Comparison of ENCODE assay signal across 24 mouse cellular contexts in the genomic region with DNA sequence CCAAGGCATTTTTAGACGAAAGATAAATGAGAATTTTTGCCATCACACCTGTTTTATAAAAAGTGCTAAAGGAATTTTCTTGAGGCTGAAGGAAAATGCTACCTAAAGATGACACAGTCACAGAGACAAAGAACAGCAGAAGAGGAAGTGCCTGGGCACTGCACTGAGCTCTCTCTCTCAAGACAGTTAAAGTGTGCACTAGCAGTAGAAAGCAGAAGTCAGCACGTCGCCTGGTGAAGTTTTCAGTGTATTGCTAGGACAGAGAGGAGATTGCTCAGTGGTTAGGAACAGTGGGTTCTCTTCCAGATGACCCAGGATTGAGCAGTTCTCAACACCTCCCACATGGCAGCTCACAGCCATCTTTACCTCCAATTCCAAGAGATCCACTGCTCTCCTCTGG. TPM values are rescaled to one million over a fixed set of nuclear protein-coding genes. Genes with fewer than 3 reads are reported as not detected.
DNase-seq lines count a peak whose midpoint lies in the region; ATAC-seq and TF ChIP-seq lines count a peak whose summit lies in the region.
"Had no signal": no experiment of that assay in that cellular context is flagged by ENCODE, and none has a peak within 500 bp of the region (broad histone marks: within the 10 kb centered on the region; RNA-seq: fewer than 3 reads in every experiment).

No protein-coding gene starts in this region.

- peak; percentile 29 for DNase-seq in lung, postnatal 0 days (ENCODE audit: low spot score)
- DNase-seq in lung, postnatal 14 days, result no peak
- DNase-seq in CH12.LX (ENCODE audit: extremely low read depth), result peak; percentile 63
- no peak for DNase-seq in urinary bladder, postnatal 4 days (ENCODE audit: low spot score in 2 of 2)
- DNase-seq in kidney, postnatal 14 days, result no peak
- DNase-seq: adrenal gland, postnatal 25 days; cerebellum, adult 2 months; cerebellum, postnatal 36 days; gastrocnemius, postnatal 25 days; kidney, adult 2 months; kidney, postnatal 10 days had no signal

- H3K36me3 ChIP-seq in lung, postnatal 0 days (ENCODE audit: insufficient read depth, low read length), result no peaks in the 10 kb centered on the region
- no peaks in the 10 kb centered on the region for H3K36me3 ChIP-seq in CH12.LX (replicated peaks in 1 of 2; ENCODE audit: control insufficient read depth in 1 of 2, insufficient read depth in 1 of 2, low read length in 1 of 2)
- no peaks in the 10 kb centered on the region for H3K36me3 ChIP-seq in midbrain, embryonic 16.5 days (ENCODE audit: control insufficient read depth, insufficient read depth, low read length)
- H3K36me3 ChIP-seq: forebrain, embryonic 12.5 days; limb, embryonic 15.5 days; lung, embryonic 15.5 days; neural tube, embryonic 13.5 days had no signal

- no peak for TF ChIP-seq POLR2A in CH12.LX (IDR thresholded peaks at IDR 0.05; ENCODE audit: low read depth, low read length)

- 56% methylated on average over 3 of the region's 3 CpGs for WGBS in lung, postnatal 0 days
- WGBS in midbrain, embryonic 16.5 days, result 79% methylated on average over 3 of the region's 3 CpGs

- TF ChIP-seq RAD21 in CH12.LX (IDR thresholded peaks at IDR 0.05; ENCODE audit: low read depth, low read length), result peak; percentile 5

- H3K9ac ChIP-seq in lung, postnatal 0 days (replicated peaks; ENCODE audit: low read depth), result no peak overlapping the region
- H3K9ac ChIP-seq in CH12.LX (ENCODE audit: insufficient read depth, low read depth), result no peak overlapping the region
- no peak overlapping the region for H3K9ac ChIP-seq in midbrain, embryonic 16.5 days (ENCODE audit: low read depth, low read length)
- H3K9ac ChIP-seq: forebrain, embryonic 12.5 days; limb, embryonic 15.5 days; lung, embryonic 15.5 days; neural tube, embryonic 13.5 days had no signal

- TF ChIP-seq CTCF in lung, postnatal 0 days (IDR thresholded peaks at IDR 0.05), result no peak
- 0 out of 4 replicates have a peak, but pooled peaks of 1 of the 2 experiments have one; percentile 18 for TF ChIP-seq CTCF in CH12.LX (conservative IDR thresholded peaks at IDR 0.05 in 1 of 2, IDR thresholded peaks at IDR 0.05 in 1 of 2; ENCODE audit: low read depth in 2 of 2, low read length in 2 of 2)

- no peak overlapping the region for H3K27ac ChIP-seq in lung, postnatal 0 days (ENCODE audit: low read length)
- H3K27ac ChIP-seq in CH12.LX (ENCODE audit: insufficient read depth, low read depth), result no peak overlapping the region
- no peak overlapping the region for H3K27ac ChIP-seq in midbrain, embryonic 16.5 days (ENCODE audit: low read length)
- H3K27ac ChIP-seq: forebrain, embryonic 12.5 days; layer of hippocampus, adult 2 months; limb, embryonic 15.5 days; lung, embryonic 15.5 days; neural tube, embryonic 13.5 days; stomach, postnatal 0 days had no signal

- H3K27me3 ChIP-seq in lung, postnatal 0 days (replicated peaks; ENCODE audit: insufficient read depth, low read length), result no peaks in the 10 kb centered on the region
- peaks cover 5% of the 10 kb centered on the region for H3K27me3 ChIP-seq in CH12.LX (replicated peaks)
- H3K27me3 ChIP-seq in midbrain, embryonic 16.5 days (ENCODE audit: control insufficient read depth, insufficient read depth, low read depth, low read length), result no peaks in the 10 kb centered on the region
- H3K27me3 ChIP-seq: forebrain, embryonic 12.5 days; limb, embryonic 15.5 days had no signal

- H3K4me1 ChIP-seq in lung, postnatal 0 days (ENCODE audit: insufficient read depth, low read depth, low read length), result no peaks in the 10 kb centered on the region
- peaks cover 0 to 14% of the 10 kb centered on the region in 2 experiments; a peak in 2 of 4 replicates for H3K4me1 ChIP-seq in CH12.LX (ENCODE audit: control insufficient read depth in 1 of 2, insufficient read depth in 2 of 2)
- no peaks in the 10 kb centered on the region for H3K4me1 ChIP-seq in midbrain, embryonic 16.5 days (ENCODE audit: control insufficient read depth, insufficient read depth, low read length)
- H3K4me1 ChIP-seq: forebrain, embryonic 12.5 days; limb, embryonic 15.5 days; lung, embryonic 15.5 days; neural tube, embryonic 13.5 days had no signal

- in situ Hi-C loops in CH12.LX (cut with MboI; ENCODE audit: low pct_ligation_motif_present, low pct_unique_long_range_greater_than_20kb, low sequenced_read_pairs), result no loop called here

- no peak for ATAC-seq in lung, postnatal 0 days
- peak; percentile 78 for ATAC-seq in granulocyte monocyte progenitor cell, adult 5-6 weeks (replicated peaks; ENCODE audit: poor library complexity, severe bottlenecking)
- peak; percentile 88 for ATAC-seq in monocyte, adult 5-6 weeks (replicated peaks; ENCODE audit: insufficient number of reproducible peaks, low FRiP score, low TSS enrichment, poor library complexity, severe bottlenecking)
- no peak for ATAC-seq in midbrain, embryonic 16.5 days

- H3K9me3 ChIP-seq in lung, postnatal 0 days (ENCODE audit: low read length), result no peaks in the 10 kb centered on the region
- H3K9me3 ChIP-seq in CH12.LX (replicated peaks; ENCODE audit: low read length), result no peaks in the 10 kb centered on the region
- H3K9me3 ChIP-seq in midbrain, embryonic 16.5 days (replicated peaks; ENCODE audit: control insufficient read depth, low read length, poor library complexity, severe bottlenecking), result no peaks in the 10 kb centered on the region
- H3K9me3 ChIP-seq: forebrain, embryonic 12.5 days; limb, embryonic 15.5 days; lung, embryonic 15.5 days; neural tube, embryonic 13.5 days had no signal

- no peaks in the 10 kb centered on the region for H3K79me2 ChIP-seq in CH12.LX (replicated peaks; ENCODE audit: control insufficient read depth, extremely low read depth, insufficient read depth, poor library complexity, severe bottlenecking)

- no peak overlapping the region for H3K4me2 ChIP-seq in lung, postnatal 0 days (replicated peaks; ENCODE audit: low read depth, low read length)
- no peak overlapping the region for H3K4me2 ChIP-seq in CH12.LX (ENCODE audit: insufficient read depth, low read depth, poor library complexity, severe bottlenecking)
- no peak overlapping the region for H3K4me2 ChIP-seq in midbrain, embryonic 16.5 days (ENCODE audit: low read length)
- H3K4me2 ChIP-seq: forebrain, embryonic 12.5 days; limb, embryonic 15.5 days; lung, embryonic 15.5 days; midbrain, embryonic 11.5 days; neural tube, embryonic 13.5 days had no signal

- H3K4me3 ChIP-seq in lung, postnatal 0 days (ENCODE audit: low read depth, low read length), result no peak overlapping the region
- H3K4me3 ChIP-seq in CH12.LX (replicated peaks in 1 of 3; ENCODE audit: low read depth in 2 of 3, low read length in 2 of 3, poor library complexity in 1 of 3), result no peak overlapping the region
- H3K4me3 ChIP-seq in midbrain, embryonic 16.5 days (ENCODE audit: low read depth, low read length), result no peak overlapping the region
- H3K4me3 ChIP-seq: forebrain, embryonic 12.5 days; layer of hippocampus, adult 2 months; limb, embryonic 15.5 days; lung, embryonic 15.5 days; neural tube, embryonic 13.5 days had no signal

- dilution Hi-C loops in CH12.LX (cut with MboI; ENCODE audit: extremely low pct_ligation_motif_present, extremely low pct_unique_long_range_greater_than_20kb, low sequenced_read_pairs), result no loop called here

- no peak for TF ChIP-seq EP300 in lung, postnatal 0 days (IDR thresholded peaks at IDR 0.05)
- no peak for TF ChIP-seq EP300 in CH12.LX (IDR thresholded peaks at IDR 0.05; ENCODE audit: low read length)

TF ChIP-seq in CH12.LX, 34 proteins besides CTCF, POLR2A, EP300 and RAD21 (continues in another document):
- TF ChIP-seq JUN (IDR thresholded peaks at IDR 0.05; ENCODE audit: insufficient read depth, low read depth, low read length) (no peak), ELF1 (IDR thresholded peaks at IDR 0.05; ENCODE audit: low read depth, low read length) (peak; percentile 31; the same call in 1 of the 2 replicates)

RNA-seq across cellular contexts. Expression of a gene that starts 22.5 kb away (rescaled TPM):
- polyA plus RNA-seq in lung, postnatal 0 days (2015; fragmentation: Nextera tagmentation; extraction: Ambion mirVana), result 0.26 and 0.57 TPM in 2 replicates
- total RNA-seq in CH12.LX (2012; rRNA removed) (0.04 TPM in 1 of 2 replicates, not detected in the other), CH12.LX (2014; rRNA removed) (not detected in 2 replicates)
- polyA plus RNA-seq in CH12.LX (2012; ENCODE audit: insufficient read length, low read depth), result not detected in 2 replicates
- not detected in 2 replicates for total RNA-seq in granulocyte monocyte progenitor cell, adult 5-6 weeks (2014; fragmentation: Nextera tagmentation)
- 0.62 and 0.82 TPM in 2 replicates for total RNA-seq in granulocyte monocyte progenitor cell, adult 5-6 weeks (2017)
- total RNA-seq in monocyte, adult 5-6 weeks (2017), result 1.6 to 43.2 TPM (median 41.4 TPM) in 3 replicates
- polyA plus RNA-seq in midbrain, embryonic 16.5 days (2015; fragmentation: Nextera tagmentation; extraction: Ambion mirVana), result 0.09 and 0.18 TPM in 2 replicates
- total RNA-seq: left cerebral cortex, adult 18-20 months had no signal
- polyA plus RNA-seq: hindbrain, embryonic 11.5 days; neural tube, embryonic 13.5 days had no signal

RNA-seq across cellular contexts. Expression of a gene that starts 35.5 kb away (rescaled TPM):
- 9.1 and 9.6 TPM in 2 replicates for polyA plus RNA-seq in lung, postnatal 0 days (2015; fragmentation: Nextera tagmentation; extraction: Ambion mirVana)
- 33.0 and 37.5 TPM in 2 replicates for total RNA-seq in CH12.LX (2012; rRNA removed)
- 12.9 and 13.2 TPM in 2 replicates for total RNA-seq in CH12.LX (2014; rRNA removed)
- 101 and 113 TPM in 2 replicates for polyA plus RNA-seq in CH12.LX (2012; ENCODE audit: insufficient read length, low read depth)
- total RNA-seq in granulocyte monocyte progenitor cell, adult 5-6 weeks (2014; fragmentation: Nextera tagmentation), result 31.6 and 33.0 TPM in 2 replicates
- total RNA-seq in granulocyte monocyte progenitor cell, adult 5-6 weeks (2017), result 9.9 and 12.7 TPM in 2 replicates
- 1.6 to 4.9 TPM (median 2.1 TPM) in 3 replicates for total RNA-seq in monocyte, adult 5-6 weeks (2017)
- polyA plus RNA-seq in midbrain, embryonic 16.5 days (2015; fragmentation: Nextera tagmentation; extraction: Ambion mirVana), result 33.0 and 35.0 TPM in 2 replicates

RNA-seq across cellular contexts. Expression of a gene that starts 51.9 kb away (rescaled TPM):
- polyA plus RNA-seq in lung, postnatal 0 days (2015; fragmentation: Nextera tagmentation; extraction: Ambion mirVana), result 0.08 and 0.11 TPM in 2 replicates
- 0.21 TPM in 1 of 2 replicates, not detected in the other for total RNA-seq in CH12.LX (2012; rRNA removed)
- total RNA-seq in CH12.LX (2014; rRNA removed), result not detected in 2 replicates
- polyA plus RNA-seq in CH12.LX (2012; ENCODE audit: insufficient read length, low read depth), result not detected in 2 replicates
- total RNA-seq in granulocyte monocyte progenitor cell, adult 5-6 weeks (2014; fragmentation: Nextera tagmentation), result not detected in 2 replicates
- total RNA-seq in granulocyte monocyte progenitor cell, adult 5-6 weeks (2017), result not detected in 2 replicates
- 2.5 TPM in 1 of 3 replicates, not detected in the others for total RNA-seq in monocyte, adult 5-6 weeks (2017)
- polyA plus RNA-seq in midbrain, embryonic 16.5 days (2015; fragmentation: Nextera tagmentation; extraction: Ambion mirVana), result not detected in 2 replicates
- total RNA-seq: adrenal gland, postnatal 25 days; gastrocnemius, postnatal 25 days; layer of hippocampus, adult 2 months had no signal
- polyA plus RNA-seq: cerebellum, adult 2 months; forebrain, embryonic 12.5 days; heart, postnatal 0 days; hindbrain, embryonic 11.5 days; kidney, adult 2 months; midbrain, embryonic 11.5 days; neural tube, embryonic 13.5 days had no signal

RNA-seq across cellular contexts. Expression of a gene that starts 58.1 kb away (rescaled TPM):
- polyA plus RNA-seq in lung, postnatal 0 days (2015; fragmentation: Nextera tagmentation; extraction: Ambion mirVana), result 12.7 and 13.7 TPM in 2 replicates
- total RNA-seq in CH12.LX (2012; rRNA removed) (45.9 and 60.2 TPM in 2 replicates), CH12.LX (2014; rRNA removed) (42.1 and 46.0 TPM in 2 replicates)
- 89.7 and 101 TPM in 2 replicates for polyA plus RNA-seq in CH12.LX (2012; ENCODE audit: insufficient read length, low read depth)
- total RNA-seq in granulocyte monocyte progenitor cell, adult 5-6 weeks (2014; fragmentation: Nextera tagmentation), result 63.2 and 69.8 TPM in 2 replicates
- total RNA-seq in granulocyte monocyte progenitor cell, adult 5-6 weeks (2017), result 41.1 and 74.9 TPM in 2 replicates
- 94.2 to 148 TPM (median 113 TPM) in 3 replicates for total RNA-seq in monocyte, adult 5-6 weeks (2017)
- polyA plus RNA-seq in midbrain, embryonic 16.5 days (2015; fragmentation: Nextera tagmentation; extraction: Ambion mirVana), result 52.6 and 58.9 TPM in 2 replicates

Comparison
In these comparisons a context has a peak if more than half of its experiments do, and no peak if none do; other contexts are left out.
1. DNase-seq: peak in lung, postnatal 0 days (single experiment) and CH12.LX (single experiment); none in lung, postnatal 14 days (single experiment), urinary bladder, postnatal 4 days (0 of 2) and kidney, postnatal 14 days (single experiment).
2. ATAC-seq: peak in granulocyte monocyte progenitor cell, adult 5-6 weeks (single experiment) and monocyte, adult 5-6 weeks (single experiment); none in lung, postnatal 0 days (single experiment) and midbrain, embryonic 16.5 days (single experiment).